Mouse (Mus musculus) hindlimb bud, embryonic 11.5 days (tissue): ENCODE data around the gene Jhy.

Experiments used
- DNase-seq: peaks from one replicate; pipeline ENCODE4 v3.0.0-alpha.2; 2012; ENCODE audit warnings: low read depth, low spot score; ENCODE audit errors: extremely low spot score

Jhy gene

GRCm38 (mm10) chr9:40859196-40859595, 104.7 kb downstream of the Jhy start:
- no peak for DNase-seq

DNA sequence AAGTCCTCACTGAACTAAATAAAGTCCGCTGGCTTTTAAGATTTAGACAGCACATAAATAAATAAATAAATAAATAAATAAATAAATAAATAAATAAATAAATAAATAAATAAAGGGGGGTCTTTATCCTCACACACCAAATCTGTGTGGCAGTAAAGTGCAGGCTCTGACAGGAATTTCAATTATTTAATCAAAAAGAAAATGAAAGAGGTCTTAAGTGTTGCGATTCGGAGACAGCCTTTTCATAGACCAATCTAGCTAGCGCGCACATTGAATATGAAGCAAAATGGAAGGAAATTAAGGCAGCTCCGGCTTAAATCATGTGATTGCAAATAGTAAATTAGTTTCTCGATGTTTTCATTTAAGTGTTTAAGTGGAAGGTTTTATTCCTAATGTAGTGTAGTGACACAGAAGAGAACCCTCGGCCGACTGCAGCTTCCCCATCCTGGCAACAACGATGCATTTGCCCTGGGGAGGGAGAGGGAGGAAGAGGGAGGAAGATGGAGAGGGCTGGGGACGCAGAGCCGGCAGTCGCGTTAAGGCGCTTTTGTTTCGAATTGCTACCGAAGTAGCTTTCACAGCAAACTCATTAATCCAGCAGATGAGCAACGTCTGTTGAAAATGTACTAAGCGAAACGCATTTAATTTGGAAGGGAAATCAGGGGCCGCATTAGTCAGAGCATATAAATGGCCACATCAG, 105.3 kb downstream of the Jhy start:
- no peak for DNase-seq

DNA sequence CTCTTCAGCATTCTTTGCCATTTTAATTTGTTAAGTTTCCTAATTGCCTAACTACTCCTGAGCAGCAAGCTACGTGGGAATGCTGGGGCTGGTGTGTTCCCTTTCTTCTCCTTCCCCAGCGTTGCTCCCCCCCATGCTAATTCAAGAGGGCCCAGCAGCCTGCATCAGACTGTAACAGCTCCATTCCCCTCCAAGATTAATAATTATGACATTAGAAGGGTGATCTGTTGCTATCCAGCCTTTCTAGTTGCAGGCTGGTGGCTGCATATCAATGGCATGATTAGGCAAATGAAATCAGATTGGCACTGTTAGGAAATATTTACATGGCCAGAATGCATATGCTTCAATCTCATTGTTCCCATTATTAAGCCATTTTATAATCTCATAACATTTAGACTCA, 112.4 kb downstream of the Jhy start:
- DNase-seq, result no peak
